Mouse (Mus musculus) megakaryocyte progenitor cell, adult 5-6 weeks (primary cell): ENCODE results near the gene Zp2. TPM values are rescaled to one million over a fixed set of nuclear protein-coding genes. Genes with fewer than 3 reads are reported as not detected.

ENCODE experiments used
- ATAC-seq: replicated peaks from 2 replicates; pipeline ENCODE4 v1.8.0; 2016; ENCODE audit warnings: mild to moderate bottlenecking, moderate TSS enrichment, inconsistent platforms; ENCODE audit not compliant: poor library complexity
- total RNA-seq, 2 experiments: library from RNA; stranded (forward) in 1 of 2; stranded (reverse) in 1 of 2; fragments of 157-497, 149-512 nt in 1 of 2; fragments of 200-1000 nt in 1 of 2; gene quantifications; 2 replicates each; pipeline versions ENCODE4 v1.2.3 to v1.2.4; 2015 to 2017

Gene Zp2
- total RNA-seq, 2 experiments from 2014 or later: not detected

- ATAC-seq: peak; percentile 23; the same call in 1 of the 2 replicates
Measured at GRCm38 (mm10) chr7:120150257-120150656, 5.2 kb upstream of the Zp2 start.

- ATAC-seq: no peak
Measured at GRCm38 (mm10) chr7:120142743-120143142, 2.3 kb downstream of the Zp2 start.

- ATAC-seq: no peak
Measured at GRCm38 (mm10) chr7:120128951-120129350, 16.1 kb downstream of the Zp2 start.

GRCm38 (mm10) chr7:120127686-120128059 lies 17.4 kb downstream of the Zp2 start:
- no peak for ATAC-seq

GRCm38 (mm10) chr7:120126976-120127685 lies 18.0 kb downstream of the Zp2 start:
- no peak for ATAC-seq

- peak; percentile 89 for ATAC-seq
Measured at GRCm38 (mm10) chr7:120124844-120125243, 20.2 kb downstream of the Zp2 start.

GRCm38 (mm10) chr7:120123776-120124175 lies 21.3 kb downstream of the Zp2 start:
- ATAC-seq: no peak

- no peak for ATAC-seq
Measured at GRCm38 (mm10) chr7:120117529-120117928, 27.6 kb downstream of the Zp2 start.

- ATAC-seq: no peak
Measured at GRCm38 (mm10) chr7:120116976-120117375, 28.1 kb downstream of the Zp2 start.

- ATAC-seq: no peak
Measured at GRCm38 (mm10) chr7:120109676-120110075, 35.4 kb downstream of the Zp2 start.

- no peak for ATAC-seq
Measured at GRCm38 (mm10) chr7:120106356-120106755, 38.7 kb downstream of the Zp2 start.

- no peak for ATAC-seq
Measured at GRCm38 (mm10) chr7:120104975-120105374, 40.1 kb downstream of the Zp2 start.

- ATAC-seq: peak; percentile 19; the same call in 1 of the 2 replicates
Measured at GRCm38 (mm10) chr7:120103019-120103567, 42.0 kb downstream of the Zp2 start.

GRCm38 (mm10) chr7:120102164-120102972 lies 42.7 kb downstream of the Zp2 start, which contains the start of gene Tmem159:
TSS of gene Tmem159 (plus strand) at chr7:120102353.
- ATAC-seq: peak; percentile 89

GRCm38 (mm10) chr7:120098403-120098802 lies 46.7 kb downstream of the Zp2 start:
- peak; percentile 61 for ATAC-seq

- ATAC-seq: peak; percentile 34
Measured at GRCm38 (mm10) chr7:120097845-120098244, 47.2 kb downstream of the Zp2 start.

- no peak for ATAC-seq
Measured at GRCm38 (mm10) chr7:120095180-120095579, 49.9 kb downstream of the Zp2 start, which contains the start of gene Dnah3. TSS of gene Dnah3 (minus strand) at chr7:120095280.

- ATAC-seq: no peak
Measured at GRCm38 (mm10) chr7:120094216-120094615, 50.9 kb downstream of the Zp2 start.

- no peak for ATAC-seq
Measured at GRCm38 (mm10) chr7:120093033-120093432, 52.1 kb downstream of the Zp2 start.

- ATAC-seq: no peak
Measured at GRCm38 (mm10) chr7:120080177-120080576, 64.9 kb downstream of the Zp2 start.
